In genomic region chr7:117389048-117389447, GRCm38 (mm10) we compare ENCODE assay signal across 25 mouse cellular contexts. TPM values are rescaled to one million over a fixed set of nuclear protein-coding genes. Genes with fewer than 3 reads are reported as not detected.
A peak's percentile ranks its signal among the peaks of the same experiment; 100 is the strongest.
DNase-seq lines count a peak whose midpoint lies in the region; ATAC-seq lines count a peak whose summit lies in the region.
"Had no signal": no experiment of that assay in that cellular context is flagged by ENCODE, and none has a peak within 500 bp of the region (broad histone marks: within the 10 kb centered on the region; RNA-seq: fewer than 3 reads in every experiment).

No protein-coding gene starts in this region.

- H3K9ac ChIP-seq in liver, embryonic 13.5 days = no peak overlapping the region
- H3K9ac ChIP-seq in liver, embryonic 16.5 days (ENCODE audit: low read depth, low read length) = no peak overlapping the region
- no peak overlapping the region for H3K9ac ChIP-seq in heart, embryonic 11.5 days (ENCODE audit: low read depth, low read length)
- H3K9ac ChIP-seq: forebrain, embryonic 13.5 days; heart, embryonic 12.5 days; heart, embryonic 15.5 days; hindbrain, embryonic 13.5 days had no signal

- H3K4me1 ChIP-seq in liver, embryonic 13.5 days (replicated peaks) = peaks cover 51% of the 10 kb centered on the region
- H3K4me1 ChIP-seq in liver, embryonic 16.5 days (ENCODE audit: control insufficient read depth, low read depth, low read length) = peaks cover 13% of the 10 kb centered on the region
- peaks cover 3% of the 10 kb centered on the region for H3K4me1 ChIP-seq in heart, embryonic 11.5 days (ENCODE audit: control insufficient read depth, insufficient read depth, low read length)

- no peaks in the 10 kb centered on the region for H3K9me3 ChIP-seq in liver, embryonic 13.5 days (replicated peaks)
- H3K9me3 ChIP-seq in liver, embryonic 16.5 days (replicated peaks; ENCODE audit: control insufficient read depth, low read length) = no peaks in the 10 kb centered on the region
- no peaks in the 10 kb centered on the region for H3K9me3 ChIP-seq in heart, embryonic 11.5 days (replicated peaks; ENCODE audit: control insufficient read depth, low read length)
- H3K9me3 ChIP-seq: forebrain, embryonic 10.5 days; forebrain, embryonic 13.5 days; heart, embryonic 12.5 days; heart, embryonic 15.5 days; hindbrain, embryonic 10.5 days; hindbrain, embryonic 13.5 days had no signal

- no peaks in the 10 kb centered on the region for H3K36me3 ChIP-seq in liver, embryonic 13.5 days
- H3K36me3 ChIP-seq in liver, embryonic 16.5 days (ENCODE audit: control insufficient read depth, insufficient read depth) = no peaks in the 10 kb centered on the region
- no peaks in the 10 kb centered on the region for H3K36me3 ChIP-seq in heart, embryonic 11.5 days (ENCODE audit: control insufficient read depth, insufficient read depth, low read length)
- H3K36me3 ChIP-seq: heart, embryonic 12.5 days; heart, embryonic 15.5 days; hindbrain, embryonic 10.5 days had no signal

- peak overlapping the region; percentile 17 for H3K4me2 ChIP-seq in liver, embryonic 13.5 days
- H3K4me2 ChIP-seq in liver, embryonic 16.5 days (ENCODE audit: low read depth, low read length) = no peak overlapping the region
- no peak overlapping the region for H3K4me2 ChIP-seq in heart, embryonic 11.5 days
- H3K4me2 ChIP-seq: forebrain, embryonic 13.5 days; heart, embryonic 12.5 days; heart, embryonic 15.5 days; hindbrain, embryonic 13.5 days had no signal

- DNase-seq in MEL-GATA-1-ER (ENCODE audit: extremely low read depth, low read depth) = peak; percentile 34
- no peak for DNase-seq in liver, embryonic 13.5 days
- DNase-seq in adrenal gland, postnatal 4 days (ENCODE audit: low spot score in 2 of 2) = no peak
- no peak for DNase-seq in ovary, postnatal 10 days (ENCODE audit: low spot score)
- DNase-seq: adrenal gland, adult 2 months; adrenal gland, postnatal 14 days; cerebellum, adult 18-20 months; cerebellum, adult 9-10 months; cerebellum, postnatal 14 days; gastrocnemius, postnatal 10 days; gastrocnemius, postnatal 36 days; heart, postnatal 10 days; heart, postnatal 36 days had no signal

- H3K27ac ChIP-seq in liver, embryonic 13.5 days = no peak overlapping the region; the same call in 1 of the 2 replicates
- H3K27ac ChIP-seq in liver, embryonic 16.5 days (ENCODE audit: low read length) = no peak overlapping the region
- H3K27ac ChIP-seq in heart, embryonic 11.5 days (ENCODE audit: low read depth, low read length) = no peak overlapping the region
- H3K27ac ChIP-seq: forebrain, embryonic 10.5 days; forebrain, embryonic 13.5 days; heart, embryonic 15.5 days; hindbrain, embryonic 10.5 days; hindbrain, embryonic 13.5 days had no signal

- peak; percentile 74 for ATAC-seq in liver, embryonic 13.5 days (ENCODE audit: low read depth)
- peak; percentile 68 for ATAC-seq in liver, embryonic 16.5 days (ENCODE audit: low read depth)
- peak; percentile 71 for ATAC-seq in megakaryocyte-erythroid progenitor cell, adult 5-6 weeks (replicated peaks; ENCODE audit: low FRiP score, low TSS enrichment, poor library complexity, severe bottlenecking)
- ATAC-seq in heart, embryonic 11.5 days (replicated peaks; ENCODE audit: insufficient number of reproducible peaks, low FRiP score, low TSS enrichment) = no peak
- ATAC-seq: forebrain, embryonic 13.5 days; forebrain, embryonic 16.5 days; hindbrain, embryonic 16.5 days had no signal

- H3K4me3 ChIP-seq in liver, embryonic 13.5 days (replicated peaks) = no peak overlapping the region
- no peak overlapping the region for H3K4me3 ChIP-seq in liver, embryonic 16.5 days (ENCODE audit: low read depth, low read length)
- H3K4me3 ChIP-seq in heart, embryonic 11.5 days (ENCODE audit: low read depth, low read length) = no peak overlapping the region
- H3K4me3 ChIP-seq: forebrain, embryonic 10.5 days; forebrain, embryonic 13.5 days; heart, embryonic 12.5 days; heart, embryonic 15.5 days; hindbrain, embryonic 10.5 days; hindbrain, embryonic 13.5 days had no signal

- 8% methylated on average over 3 of the region's 3 CpGs for WGBS in liver, embryonic 13.5 days (ENCODE audit: insufficient replicate concordance)
- WGBS in liver, embryonic 16.5 days (ENCODE audit: insufficient replicate concordance) = 23% methylated on average over 3 of the region's 3 CpGs
- 66% methylated on average over 3 of the region's 3 CpGs for WGBS in heart, embryonic 11.5 days (ENCODE audit: insufficient replicate concordance)

- no peaks in the 10 kb centered on the region for H3K27me3 ChIP-seq in liver, embryonic 13.5 days
- H3K27me3 ChIP-seq in liver, embryonic 16.5 days (ENCODE audit: control insufficient read depth, insufficient read depth, low read depth, low read length) = no peaks in the 10 kb centered on the region
- H3K27me3 ChIP-seq in heart, embryonic 11.5 days (ENCODE audit: control insufficient read depth, insufficient read depth, low read length) = no peaks in the 10 kb centered on the region
- H3K27me3 ChIP-seq: forebrain, embryonic 13.5 days; heart, embryonic 12.5 days; heart, embryonic 15.5 days; hindbrain, embryonic 13.5 days had no signal

RNA-seq across cellular contexts. Expression of gene Xylt1, which starts 8.3 kb away (rescaled TPM):
- 0.20 and 0.23 TPM in 2 replicates for polyA plus RNA-seq in liver, embryonic 13.5 days (2015; fragmentation: Nextera tagmentation; extraction: Ambion mirVana)
- 0.20 and 0.22 TPM in 2 replicates for polyA plus RNA-seq in liver, embryonic 16.5 days (2015; fragmentation: Nextera tagmentation; extraction: Ambion mirVana)
- 14.5 and 21.6 TPM in 2 replicates for total RNA-seq in megakaryocyte-erythroid progenitor cell, adult 5-6 weeks (2014; fragmentation: Nextera tagmentation)
- 12.7 and 13.6 TPM in 2 replicates for total RNA-seq in megakaryocyte-erythroid progenitor cell, adult 5-6 weeks (2017)
- 10 to 100 TPM in 1 of 2 experiments, 1 to 10 TPM in 1; 9.3 to 12.4 TPM for total RNA-seq in adrenal gland, postnatal 4 days (2021)
- polyA plus RNA-seq in heart, embryonic 11.5 days (2014; fragmentation: Nextera tagmentation; extraction: Ambion mirVana) = 1.5 and 1.8 TPM in 2 replicates
- polyA plus RNA-seq: C2C12 had no signal
